Comparison of ENCODE assay signal across 21 mouse cellular contexts in genomic region chr8:8647824-8648223, GRCm38 (mm10). TPM values are rescaled to one million over a fixed set of nuclear protein-coding genes. Genes with fewer than 3 reads are reported as not detected.
A peak's percentile ranks its signal among the peaks of the same experiment; 100 is the strongest.
DNase-seq lines count a peak whose midpoint lies in the region; ATAC-seq and TF ChIP-seq lines count a peak whose summit lies in the region.
"Had no signal": no experiment of that assay in that cellular context is flagged by ENCODE, and none has a peak within 500 bp of the region (broad histone marks: within the 10 kb centered on the region; RNA-seq: fewer than 3 reads in every experiment).

No protein-coding gene starts in this region.

- no peak for DNase-seq in forebrain, embryonic 11.5 days (ENCODE audit: low spot score)
- DNase-seq in kidney, postnatal 0 days (ENCODE audit: low spot score): no peak
- no peak for DNase-seq in kidney, adult 9 months
- peak; percentile 41 for DNase-seq in 3T3-L1 (ENCODE audit: low read depth, low spot score)
- DNase-seq: adrenal gland, postnatal 25 days; cerebellum, adult 18-20 months; cerebellum, postnatal 36 days; heart, adult 2 months; kidney, postnatal 14 days; layer of hippocampus, adult 9-11 months; liver, postnatal 0 days; thymus, postnatal 25 days had no signal

- 56% methylated on average over 7 of the region's 7 CpGs for WGBS in forebrain, embryonic 13.5 days
- WGBS in forebrain, embryonic 11.5 days: 76% methylated on average over 7 of the region's 7 CpGs
- WGBS in kidney, postnatal 0 days: 49% methylated on average over 7 of the region's 7 CpGs
- WGBS in limb, embryonic 15.5 days: 59% methylated on average over 7 of the region's 7 CpGs
- 72% methylated on average over 7 of the region's 7 CpGs for WGBS in hindbrain, embryonic 16.5 days

- no peaks in the 10 kb centered on the region for H3K27me3 ChIP-seq in forebrain, embryonic 13.5 days
- H3K27me3 ChIP-seq in forebrain, embryonic 11.5 days (ENCODE audit: control insufficient read depth, insufficient read depth, low read length): peaks cover 2% of the 10 kb centered on the region; the same call in 1 of the 2 replicates
- no peaks in the 10 kb centered on the region for H3K27me3 ChIP-seq in kidney, postnatal 0 days (ENCODE audit: insufficient read depth, low read length)
- no peaks in the 10 kb centered on the region for H3K27me3 ChIP-seq in limb, embryonic 15.5 days
- no peaks in the 10 kb centered on the region for H3K27me3 ChIP-seq in hindbrain, embryonic 16.5 days (replicated peaks; ENCODE audit: control insufficient read depth, insufficient read depth, low read length)
- H3K27me3 ChIP-seq: heart, embryonic 15.5 days; hindbrain, embryonic 12.5 days; limb, embryonic 13.5 days; neural tube, embryonic 13.5 days had no signal

- H3K4me1 ChIP-seq in forebrain, embryonic 13.5 days: peaks cover 98% of the 10 kb centered on the region
- peaks cover 26% of the 10 kb centered on the region for H3K4me1 ChIP-seq in forebrain, embryonic 11.5 days (replicated peaks; ENCODE audit: control insufficient read depth, insufficient read depth, low read length)
- H3K4me1 ChIP-seq in kidney, postnatal 0 days (replicated peaks; ENCODE audit: insufficient read depth, low read length): peaks cover 6% of the 10 kb centered on the region; the same call in 1 of the 2 replicates
- peaks cover 53% of the 10 kb centered on the region for H3K4me1 ChIP-seq in limb, embryonic 15.5 days
- peaks cover 18% of the 10 kb centered on the region for H3K4me1 ChIP-seq in hindbrain, embryonic 16.5 days (ENCODE audit: control insufficient read depth, insufficient read depth, low read depth, low read length)

- no peak overlapping the region; the same call in 1 of the 2 replicates for H3K27ac ChIP-seq in forebrain, embryonic 13.5 days
- H3K27ac ChIP-seq in forebrain, embryonic 11.5 days (ENCODE audit: low read depth, low read length): no peak overlapping the region
- H3K27ac ChIP-seq in kidney, postnatal 0 days: no peak overlapping the region
- H3K27ac ChIP-seq in limb, embryonic 15.5 days: peak overlapping the region; percentile 30
- no peak overlapping the region for H3K27ac ChIP-seq in hindbrain, embryonic 16.5 days (ENCODE audit: low read depth, low read length)
- H3K27ac ChIP-seq: heart, adult 2 months; heart, embryonic 15.5 days; hindbrain, embryonic 12.5 days; limb, embryonic 13.5 days; neural tube, embryonic 13.5 days had no signal

- no peak for TF ChIP-seq CTCF in kidney, postnatal 0 days (IDR thresholded peaks at IDR 0.05; ENCODE audit: low read depth)

- peaks cover 14% of the 10 kb centered on the region; the same call in 1 of the 2 replicates for H3K36me3 ChIP-seq in forebrain, embryonic 13.5 days (ENCODE audit: poor library complexity, severe bottlenecking)
- H3K36me3 ChIP-seq in forebrain, embryonic 11.5 days (ENCODE audit: control insufficient read depth, insufficient read depth, low read length): no peaks in the 10 kb centered on the region
- no peaks in the 10 kb centered on the region for H3K36me3 ChIP-seq in kidney, postnatal 0 days (ENCODE audit: insufficient read depth, low read length)
- H3K36me3 ChIP-seq in limb, embryonic 15.5 days: 0 out of 2 replicates have a peak, but pooled peaks cover 3% of the 10 kb centered on the region
- no peaks in the 10 kb centered on the region for H3K36me3 ChIP-seq in hindbrain, embryonic 16.5 days (ENCODE audit: control insufficient read depth, insufficient read depth, low read length)
- H3K36me3 ChIP-seq: heart, embryonic 15.5 days had no signal

- H3K9ac ChIP-seq in forebrain, embryonic 13.5 days: no peak overlapping the region
- H3K9ac ChIP-seq in forebrain, embryonic 11.5 days (ENCODE audit: low read length): no peak overlapping the region
- H3K9ac ChIP-seq in kidney, postnatal 0 days (ENCODE audit: low read depth, low read length): no peak overlapping the region
- H3K9ac ChIP-seq in limb, embryonic 15.5 days: no peak overlapping the region
- no peak overlapping the region; the same call in 1 of the 2 replicates for H3K9ac ChIP-seq in hindbrain, embryonic 16.5 days (ENCODE audit: low read depth, low read length)
- H3K9ac ChIP-seq: heart, embryonic 15.5 days; hindbrain, embryonic 12.5 days; limb, embryonic 13.5 days; liver, postnatal 0 days; neural tube, embryonic 13.5 days had no signal

- ATAC-seq in forebrain, embryonic 13.5 days: no peak
- no peak for ATAC-seq in forebrain, embryonic 11.5 days (replicated peaks; ENCODE audit: low FRiP score)
- no peak for ATAC-seq in kidney, postnatal 0 days (replicated peaks; ENCODE audit: low FRiP score, low read depth)
- ATAC-seq in limb, embryonic 15.5 days (ENCODE audit: insufficient number of reproducible peaks, low FRiP score, low TSS enrichment, low read depth): no peak
- ATAC-seq in erythroblast, adult 5-6 weeks (replicated peaks; ENCODE audit: low FRiP score, poor library complexity, severe bottlenecking): no peak
- no peak for ATAC-seq in hindbrain, embryonic 16.5 days
- ATAC-seq: liver, postnatal 0 days had no signal

- H3K4me3 ChIP-seq in forebrain, embryonic 13.5 days: no peak overlapping the region
- H3K4me3 ChIP-seq in forebrain, embryonic 11.5 days (ENCODE audit: low read depth, low read length): no peak overlapping the region
- H3K4me3 ChIP-seq in kidney, postnatal 0 days (replicated peaks; ENCODE audit: low read depth, low read length): no peak overlapping the region
- no peak overlapping the region for H3K4me3 ChIP-seq in limb, embryonic 15.5 days
- no peak overlapping the region for H3K4me3 ChIP-seq in hindbrain, embryonic 16.5 days (ENCODE audit: low read length)
- H3K4me3 ChIP-seq: heart, adult 2 months; heart, embryonic 15.5 days; hindbrain, embryonic 12.5 days; limb, embryonic 13.5 days; neural tube, embryonic 13.5 days had no signal

- H3K4me2 ChIP-seq in forebrain, embryonic 13.5 days: 0 out of 2 replicates have a peak overlapping the region, but pooled peaks have one; percentile 12
- no peak overlapping the region for H3K4me2 ChIP-seq in forebrain, embryonic 11.5 days (ENCODE audit: low read depth, low read length, severe bottlenecking)
- 0 out of 2 replicates have a peak overlapping the region, but pooled peaks have one; percentile 16 for H3K4me2 ChIP-seq in kidney, postnatal 0 days (ENCODE audit: low read length)
- H3K4me2 ChIP-seq in limb, embryonic 15.5 days: no peak overlapping the region
- H3K4me2 ChIP-seq in hindbrain, embryonic 16.5 days (ENCODE audit: low read length): no peak overlapping the region
- H3K4me2 ChIP-seq: heart, embryonic 15.5 days; hindbrain, embryonic 12.5 days; limb, embryonic 13.5 days; midbrain, embryonic 11.5 days; neural tube, embryonic 13.5 days had no signal

- H3K9me3 ChIP-seq in forebrain, embryonic 13.5 days (replicated peaks): no peaks in the 10 kb centered on the region
- no peaks in the 10 kb centered on the region for H3K9me3 ChIP-seq in forebrain, embryonic 11.5 days (ENCODE audit: control insufficient read depth, low read length)
- no peaks in the 10 kb centered on the region for H3K9me3 ChIP-seq in kidney, postnatal 0 days (replicated peaks; ENCODE audit: low read length)
- no peaks in the 10 kb centered on the region for H3K9me3 ChIP-seq in limb, embryonic 15.5 days
- no peaks in the 10 kb centered on the region for H3K9me3 ChIP-seq in hindbrain, embryonic 16.5 days (ENCODE audit: control insufficient read depth, low read length)
- H3K9me3 ChIP-seq: heart, embryonic 15.5 days; hindbrain, embryonic 12.5 days; limb, embryonic 13.5 days; neural tube, embryonic 13.5 days had no signal

RNA-seq across cellular contexts. Expression of gene Efnb2, which starts 13.2 kb away (rescaled TPM):
- polyA plus RNA-seq in forebrain, embryonic 13.5 days (2015; fragmentation: Nextera tagmentation; extraction: Ambion mirVana): 41.7 and 46.8 TPM in 2 replicates
- polyA plus RNA-seq in forebrain, embryonic 11.5 days (2014; fragmentation: Nextera tagmentation; extraction: Ambion mirVana): 51.8 and 54.6 TPM in 2 replicates
- 24.0 and 27.4 TPM in 2 replicates for polyA plus RNA-seq in kidney, postnatal 0 days (2015; fragmentation: Nextera tagmentation; extraction: Ambion mirVana)
- polyA plus RNA-seq in limb, embryonic 15.5 days (2015; fragmentation: Nextera tagmentation; extraction: Ambion mirVana): 20.8 and 29.9 TPM in 2 replicates
- total RNA-seq in erythroblast, adult 5-6 weeks (2015; ENCODE audit: low replicate concordance): not detected in 2 replicates
- not detected in 2 replicates for total RNA-seq in erythroblast, adult 5-6 weeks (2017; ENCODE audit: low replicate concordance)
- 9.6 and 16.8 TPM in 2 replicates for polyA plus RNA-seq in hindbrain, embryonic 16.5 days (2015; fragmentation: Nextera tagmentation; extraction: Ambion mirVana)

RNA-seq across cellular contexts. Expression of gene Arglu1, which starts 42.5 kb away (rescaled TPM):
- polyA plus RNA-seq in forebrain, embryonic 13.5 days (2015; fragmentation: Nextera tagmentation; extraction: Ambion mirVana): 180 and 188 TPM in 2 replicates
- 163 and 171 TPM in 2 replicates for polyA plus RNA-seq in forebrain, embryonic 11.5 days (2014; fragmentation: Nextera tagmentation; extraction: Ambion mirVana)
- polyA plus RNA-seq in kidney, postnatal 0 days (2015; fragmentation: Nextera tagmentation; extraction: Ambion mirVana): 160 and 169 TPM in 2 replicates
- polyA plus RNA-seq in limb, embryonic 15.5 days (2015; fragmentation: Nextera tagmentation; extraction: Ambion mirVana): 111 and 137 TPM in 2 replicates
- 24.6 and 28.0 TPM in 2 replicates for total RNA-seq in erythroblast, adult 5-6 weeks (2015; ENCODE audit: low replicate concordance)
- total RNA-seq in erythroblast, adult 5-6 weeks (2017; ENCODE audit: low replicate concordance): 39.0 and 59.4 TPM in 2 replicates
- 111 and 117 TPM in 2 replicates for polyA plus RNA-seq in hindbrain, embryonic 16.5 days (2015; fragmentation: Nextera tagmentation; extraction: Ambion mirVana)

Comparison
In these comparisons a context has a peak if more than half of its experiments do, and no peak if none do; other contexts are left out.
1. H3K4me2 ChIP-seq: peak in forebrain, embryonic 13.5 days (single experiment) and kidney, postnatal 0 days (single experiment); none in forebrain, embryonic 11.5 days (single experiment), limb, embryonic 15.5 days (single experiment) and hindbrain, embryonic 16.5 days (single experiment).